Mouse (Mus musculus) midbrain, embryonic 11.5 days (tissue): ENCODE data around the gene Klhl29. TPM values are rescaled to one million over a fixed set of nuclear protein-coding genes. Genes with fewer than 3 reads are reported as not detected.
A peak's percentile ranks its signal among the peaks of the same experiment; 100 is the strongest.

Experiments
- ATAC-seq: fragments of 200-750 bp; cut with Nextera tagmentation; 2 replicates; pipeline ENCODE4 v1.8.0; 2017; ENCODE audit warnings: moderate TSS enrichment, moderate library complexity; ENCODE audit not compliant: low FRiP score
- DNase-seq: peaks from one replicate; pipeline ENCODE4 v3.0.0; 2015; ENCODE audit warnings: low spot score; ENCODE audit errors: missing footprints
- H3K27ac ChIP-seq: fragments of 300-500 bp; sonication (generic); 2 replicates; pipeline ENCODE4 v1.5.1; 2014; ENCODE audit warnings: low read depth, low read length
- H3K27me3 ChIP-seq: fragments of 300-500 bp; sonication (generic); 2 replicates; pipeline ENCODE4 v1.6.1; 2014; ENCODE audit warnings: mild to moderate bottlenecking, low read length, moderate library complexity, mixed read lengths; ENCODE audit not compliant: control insufficient read depth, insufficient read depth
- H3K36me3 ChIP-seq: fragments of 300-500 bp; sonication (generic); 2 replicates; pipeline ENCODE4 v1.6.1; 2014; ENCODE audit warnings: mild to moderate bottlenecking, low read length, moderate library complexity, mixed read lengths; ENCODE audit not compliant: control insufficient read depth, insufficient read depth
- H3K4me1 ChIP-seq: fragments of 300-500 bp; sonication (generic); 2 replicates; pipeline ENCODE4 v1.6.1; 2014; ENCODE audit warnings: low read length; ENCODE audit not compliant: control insufficient read depth, insufficient read depth
- H3K4me2 ChIP-seq: fragments of 300-500 bp; sonication (generic); 2 replicates; pipeline ENCODE4 v1.6.1; 2014; ENCODE audit warnings: mild to moderate bottlenecking, moderate library complexity
- H3K4me3 ChIP-seq: fragments of 300-500 bp; sonication (generic); 2 replicates; pipeline ENCODE4 v1.5.1; 2014; ENCODE audit warnings: low read depth, low read length
- H3K9ac ChIP-seq: fragments of 300-500 bp; sonication (generic); 2 replicates; pipeline ENCODE4 v1.6.1; 2014; ENCODE audit warnings: low read length
- H3K9me3 ChIP-seq: fragments of 300-500 bp; sonication (generic); 2 replicates; pipeline ENCODE4 v1.6.1; 2016; ENCODE audit warnings: low read length; ENCODE audit not compliant: control insufficient read depth
- WGBS: fragments of 180-500 bp; shearing (Covaris S2); extraction: QIAGEN DNeasy Blood & Tissue Kit; methylation state at CpG from one replicate; pipeline ENCODE4 v1.1.7; 2014; 5-methylcytosine and 5-hydroxymethylcytosine counted together
- polyA plus RNA-seq: library from polyadenylated mRNA; unstranded; fragments of >200 nt; fragmentation: Nextera tagmentation; extraction: Ambion mirVana; gene quantifications from 2 replicates; pipeline ENCODE4 v1.2.1, GENCODE M21; 2014

Klhl29 gene
- polyA plus RNA-seq, result 1.9 and 2.0 TPM in 2 replicates

DNA sequence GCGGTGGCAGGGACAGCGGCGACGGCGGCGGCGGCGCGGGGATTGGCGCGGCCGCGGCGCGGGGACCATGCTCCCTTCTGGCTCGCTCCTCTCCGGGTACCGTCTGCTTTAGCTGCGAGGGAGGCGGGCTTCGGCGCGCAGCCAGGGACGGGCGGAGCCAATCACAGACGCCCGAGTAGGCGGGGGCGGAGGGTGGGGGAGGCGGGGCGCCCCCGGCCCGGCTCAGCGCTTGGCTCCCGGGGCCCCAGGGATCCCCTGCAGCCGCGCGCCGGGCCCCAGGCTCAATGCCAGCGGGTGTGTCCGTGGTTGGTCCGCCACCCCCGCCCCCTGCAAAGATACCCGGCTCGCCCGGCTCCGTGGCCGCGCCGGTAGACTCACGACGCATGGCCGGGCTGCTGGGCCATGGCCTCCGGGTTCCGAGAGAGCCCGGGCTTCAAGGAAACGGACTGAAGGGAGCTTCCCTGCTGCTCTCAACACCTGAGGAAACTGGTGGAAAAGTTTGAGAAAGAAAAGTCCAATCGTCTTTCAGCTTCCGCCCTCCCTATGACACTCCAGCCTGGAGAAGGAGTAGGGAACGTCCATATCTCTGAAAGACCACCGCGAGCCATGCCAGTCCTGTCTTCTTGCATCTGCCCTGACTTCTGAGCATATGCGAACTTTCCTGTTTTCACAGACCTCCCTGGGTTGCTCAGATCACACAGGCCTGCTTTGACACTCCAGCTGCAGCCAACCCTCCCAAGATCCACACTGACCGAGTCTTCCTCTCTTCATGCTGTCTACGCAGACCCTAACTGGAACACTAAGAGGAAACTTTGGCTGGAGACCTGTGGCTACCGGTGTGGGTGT, at the start of gene Klhl29:
Gene Klhl29 (minus strand): TSS at position 67 of the 846 bp plus-strand sequence.
- H3K27me3 ChIP-seq, result peaks cover 18% of the 10 kb centered on the region
- H3K36me3 ChIP-seq, result no peaks in the 10 kb centered on the region
- H3K9me3 ChIP-seq, result no peaks in the 10 kb centered on the region
- peak; percentile 97 for DNase-seq
- peak within 1 kb of the TSS; percentile 63 for H3K27ac ChIP-seq
- under 1% methylated on average over 59 of the region's 66 CpGs for WGBS
- peak within 1 kb of the TSS; percentile 86 for H3K4me2 ChIP-seq
- peak within 1 kb of the TSS; percentile 84 for H3K9ac ChIP-seq
- peak within 1 kb of the TSS; percentile 74 for H3K4me3 ChIP-seq
- peak; percentile 95 for ATAC-seq
- peaks cover 22% of the 10 kb centered on the region; the same call in 1 of the 2 replicates for H3K4me1 ChIP-seq

DNA sequence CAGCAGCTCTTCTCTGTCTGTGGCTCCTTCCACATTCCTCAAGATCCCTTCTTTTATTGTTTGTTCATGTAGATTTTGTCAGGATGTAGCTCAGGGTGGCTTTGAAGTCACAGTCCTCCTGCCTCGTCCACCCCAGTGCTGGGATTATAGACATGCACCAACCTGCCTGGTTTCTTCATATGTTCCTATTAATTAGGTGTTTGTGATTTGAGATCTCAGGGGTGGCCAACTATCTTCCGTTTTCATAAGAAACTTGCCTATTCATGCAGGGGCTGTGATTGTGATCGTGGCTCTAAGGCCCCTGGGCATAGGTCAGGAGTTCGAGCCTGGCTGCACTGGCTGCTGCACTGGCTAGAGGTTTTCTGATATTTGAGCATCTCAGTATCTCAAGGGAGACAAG, 49.8 kb upstream of the Klhl29 start:
- ATAC-seq (no peak), DNase-seq (no peak)
- Histone ChIP-seq H3K4me2 (no peak overlapping the region), H3K4me1 (no peaks in the 10 kb centered on the region), H3K27ac (no peak overlapping the region), H3K4me3 (no peak overlapping the region), H3K9me3 (no peaks in the 10 kb centered on the region), H3K9ac (no peak overlapping the region), H3K27me3 (no peaks in the 10 kb centered on the region), H3K36me3 (no peaks in the 10 kb centered on the region)
- whole genome bisulfite sequencing, result 71% methylated on average over 4 of the region's 4 CpGs

DNA sequence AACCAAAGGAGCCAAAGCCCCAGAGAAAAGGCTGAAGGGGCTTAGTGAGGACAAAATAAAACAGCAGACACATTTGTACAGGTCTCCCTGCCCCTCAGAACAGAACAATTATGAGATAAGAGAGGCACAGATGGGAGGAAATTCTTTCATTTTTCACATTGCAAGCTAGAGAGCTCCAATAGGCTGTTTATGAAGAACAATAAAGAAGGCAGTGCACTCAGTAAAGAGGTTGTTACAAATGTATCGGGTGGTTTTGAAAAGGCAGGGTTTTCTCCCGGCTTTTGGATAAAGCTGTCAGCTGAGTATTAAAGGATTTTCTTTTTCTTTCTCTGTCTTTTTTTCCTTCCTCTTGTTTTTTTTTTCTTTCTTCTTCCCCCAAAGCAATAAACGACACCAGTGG, 40.3 kb upstream of the Klhl29 start:
- WGBS, result 13% methylated on average over 3 of the region's 3 CpGs
- Histone ChIP-seq H3K4me1 (peaks cover under 1% of the 10 kb centered on the region), H3K4me3 (no peak overlapping the region), H3K36me3 (no peaks in the 10 kb centered on the region), H3K4me2 (no peak overlapping the region), H3K9ac (no peak overlapping the region), H3K27ac (no peak overlapping the region), H3K9me3 (no peaks in the 10 kb centered on the region), H3K27me3 (no peaks in the 10 kb centered on the region)
- DNase-seq, result peak; percentile 81
- ATAC-seq, result no peak

DNA sequence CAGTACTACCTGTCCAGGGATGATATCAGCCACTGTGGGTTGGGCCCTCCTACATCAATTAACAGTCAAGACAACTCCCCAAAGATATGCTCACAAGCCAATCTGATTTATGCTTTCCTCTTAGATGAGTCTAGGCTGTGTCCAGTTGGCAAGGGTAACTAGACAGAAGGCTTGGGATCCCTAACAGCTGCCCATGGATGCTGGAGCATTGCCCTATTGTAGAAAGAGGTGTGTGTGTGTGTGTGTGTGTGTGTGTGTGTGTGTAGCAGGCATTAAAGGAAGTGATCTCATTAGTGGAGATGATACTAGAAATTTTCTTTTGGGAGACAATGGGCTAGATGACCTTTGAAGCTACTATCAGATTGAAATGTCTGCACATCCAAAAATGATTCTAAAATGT, 38.5 kb upstream of the Klhl29 start:
- Histone ChIP-seq H3K27me3 (no peaks in the 10 kb centered on the region), H3K27ac (no peak overlapping the region), H3K36me3 (no peaks in the 10 kb centered on the region), H3K4me2 (no peak overlapping the region), H3K4me3 (no peak overlapping the region), H3K4me1 (peaks cover 4% of the 10 kb centered on the region), H3K9me3 (no peaks in the 10 kb centered on the region), H3K9ac (no peak overlapping the region)
- ATAC-seq (no peak), DNase-seq (no peak)

DNA sequence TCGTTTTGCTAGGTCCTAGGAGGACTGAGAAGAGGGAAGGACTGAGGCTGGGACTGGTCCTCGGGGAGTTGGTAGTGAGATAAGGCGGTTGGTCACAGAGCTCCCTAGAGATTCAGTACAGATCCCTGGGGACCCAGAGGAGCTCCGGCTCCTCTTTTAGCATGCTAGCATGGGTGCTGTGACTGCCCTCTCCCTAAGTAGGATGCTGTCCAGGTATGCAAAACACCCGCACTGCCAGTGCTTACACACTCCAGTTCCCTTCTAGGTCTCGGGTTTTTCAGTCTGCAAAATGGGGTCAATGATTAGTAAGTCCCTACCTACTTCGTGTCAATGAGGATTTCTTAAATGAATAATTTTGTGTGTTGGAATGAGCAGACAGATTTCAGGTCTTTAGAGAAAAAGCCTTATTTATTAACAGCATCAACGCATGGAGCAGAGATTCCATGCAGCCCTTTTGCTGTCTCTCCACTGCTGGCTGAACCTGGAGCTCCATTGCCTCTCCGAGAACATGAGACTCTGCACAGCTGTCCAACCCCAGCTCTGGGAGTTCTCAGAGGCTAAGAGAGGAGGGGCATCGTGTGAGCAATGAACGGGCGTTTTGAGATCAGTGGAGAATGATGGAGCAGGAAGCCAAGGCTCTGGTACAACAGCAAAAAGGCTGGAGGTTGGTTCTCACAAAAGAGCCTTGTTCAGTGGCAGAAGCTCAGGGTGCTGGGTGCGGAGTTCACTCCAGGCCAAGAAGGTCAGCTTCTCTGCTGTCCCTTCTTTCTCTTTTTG, 36.5 kb upstream of the Klhl29 start:
- no peak overlapping the region for H3K4me3 ChIP-seq
- no peaks in the 10 kb centered on the region for H3K27me3 ChIP-seq
- H3K36me3 ChIP-seq, result no peaks in the 10 kb centered on the region
- no peak for ATAC-seq
- no peak overlapping the region for H3K4me2 ChIP-seq
- H3K4me1 ChIP-seq, result peaks cover 4% of the 10 kb centered on the region
- 81% methylated on average over 13 of the region's 13 CpGs for WGBS
- no peaks in the 10 kb centered on the region for H3K9me3 ChIP-seq
- no peak for DNase-seq
- no peak overlapping the region for H3K27ac ChIP-seq
- no peak overlapping the region for H3K9ac ChIP-seq

DNA sequence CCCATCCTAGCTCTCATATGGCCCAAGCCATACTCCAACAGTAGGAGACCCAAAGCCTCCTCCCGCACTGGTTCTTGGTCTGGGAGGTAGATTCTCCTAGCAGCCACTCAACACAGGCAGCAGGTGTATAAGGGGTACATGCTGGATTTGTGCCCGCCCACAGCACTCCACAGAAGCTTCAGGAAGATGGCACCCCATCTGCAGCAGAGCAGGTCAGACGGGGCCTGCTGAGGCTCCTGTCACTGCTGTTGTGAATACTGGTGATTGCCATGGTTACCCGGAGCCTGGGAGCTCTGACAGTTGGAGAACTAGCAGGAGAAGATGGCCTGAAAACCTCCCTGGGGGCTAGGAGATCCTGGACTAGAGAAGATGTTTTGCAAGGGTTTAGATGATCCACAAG, 35.9 kb upstream of the Klhl29 start:
- ATAC-seq, result no peak
- no peak overlapping the region for H3K4me2 ChIP-seq
- H3K9me3 ChIP-seq, result no peaks in the 10 kb centered on the region
- no peak overlapping the region for H3K9ac ChIP-seq
- H3K27ac ChIP-seq, result no peak overlapping the region
- 72% methylated on average over 4 of the region's 4 CpGs for WGBS
- peaks cover 4% of the 10 kb centered on the region for H3K4me1 ChIP-seq
- H3K27me3 ChIP-seq, result no peaks in the 10 kb centered on the region
- no peak overlapping the region for H3K4me3 ChIP-seq
- peak; percentile 83 for DNase-seq
- no peaks in the 10 kb centered on the region for H3K36me3 ChIP-seq

DNA sequence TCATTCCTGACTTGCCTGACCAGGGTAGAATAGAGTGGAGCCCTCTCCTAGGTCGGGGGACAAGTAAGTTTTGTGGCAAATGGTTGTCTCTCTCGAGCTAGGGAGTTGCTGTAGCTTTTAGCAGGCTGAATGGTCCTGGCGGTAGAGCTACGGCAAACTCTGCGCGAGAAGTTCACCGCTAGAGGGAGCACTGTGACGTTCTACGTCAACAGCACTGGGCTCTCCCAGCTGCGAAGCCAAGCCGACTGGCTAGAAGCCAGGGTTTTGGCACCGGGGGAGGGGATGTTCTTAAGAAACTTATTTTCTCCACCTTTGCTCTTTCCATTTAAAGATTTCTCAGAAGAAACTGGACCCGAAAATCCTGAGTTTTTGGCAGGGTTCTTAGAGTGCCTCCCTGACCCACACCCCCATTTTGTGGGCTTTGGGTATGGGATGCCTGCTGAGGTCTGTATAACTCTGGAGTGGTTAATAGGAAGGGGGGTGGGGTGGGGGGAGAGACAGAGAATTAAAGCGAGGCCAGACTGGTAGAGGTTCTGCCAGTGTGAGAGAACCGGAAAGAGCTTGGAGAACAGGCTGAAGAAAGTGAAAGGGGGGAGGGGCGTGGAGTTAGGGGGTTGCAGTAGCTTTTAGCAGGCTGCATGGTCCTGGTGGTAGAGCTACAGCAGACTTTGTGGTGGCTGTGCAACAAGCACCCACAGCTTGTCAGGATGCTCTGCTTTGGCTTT, 35.1 kb upstream of the Klhl29 start:
- H3K27ac ChIP-seq, result no peak overlapping the region

DNA sequence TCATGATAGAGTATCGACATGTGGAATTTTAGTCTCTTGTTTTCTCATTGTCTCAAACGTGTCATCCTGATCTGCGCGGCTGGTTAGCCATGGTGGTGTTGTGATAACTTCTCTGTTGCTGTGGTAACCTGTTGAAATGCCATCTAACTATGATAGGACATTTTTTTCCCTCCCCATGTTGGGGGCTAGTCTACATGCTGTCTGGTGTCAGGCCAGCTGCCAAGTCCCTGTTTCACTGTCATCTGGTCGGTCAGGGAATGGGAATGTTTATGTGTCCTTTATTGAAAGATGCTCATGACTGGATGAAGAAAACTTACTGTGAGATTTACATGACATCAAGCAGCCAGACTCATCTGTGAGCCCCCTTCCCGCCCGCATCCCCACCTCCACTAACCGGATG, 31.7 kb upstream of the Klhl29 start:
- Histone ChIP-seq H3K27me3 (no peaks in the 10 kb centered on the region), H3K4me3 (no peak overlapping the region), H3K27ac (no peak overlapping the region), H3K9me3 (no peaks in the 10 kb centered on the region), H3K9ac (no peak overlapping the region), H3K36me3 (no peaks in the 10 kb centered on the region), H3K4me2 (no peak overlapping the region), H3K4me1 (peaks cover 4% of the 10 kb centered on the region)
- WGBS, result 82% methylated on average over 8 of the region's 8 CpGs
- ATAC-seq, result no peak
- no peak for DNase-seq

More for the DNA sequence above, 35.1 kb upstream of the Klhl29 start:
- no peaks in the 10 kb centered on the region for H3K9me3 ChIP-seq
- H3K4me2 ChIP-seq, result 0 out of 2 replicates have a peak overlapping the region, but pooled peaks have one; percentile 8
- DNase-seq (peak; percentile 99), ATAC-seq (peak; percentile 92)
- H3K4me3 ChIP-seq, result no peak overlapping the region
- WGBS, result 6% methylated on average over 16 of the region's 16 CpGs
- no peak overlapping the region for H3K9ac ChIP-seq
- H3K27me3 ChIP-seq, result no peaks in the 10 kb centered on the region
- H3K36me3 ChIP-seq, result no peaks in the 10 kb centered on the region
- peaks cover 4% of the 10 kb centered on the region for H3K4me1 ChIP-seq
